Mouse (Mus musculus) neural tube, embryonic 11.5 days (tissue): ENCODE results near the gene Cdk16. TPM values are rescaled to one million over a fixed set of nuclear protein-coding genes. Genes with fewer than 3 reads are reported as not detected.
"Not testable (repeated sequence)": the region's sequence is repeated elsewhere in the genome, so short reads cannot be mapped to it uniquely, and the experiment has no call there.

Experiments used
- ATAC-seq: fragments of 200-750 bp; cut with Nextera tagmentation; 2 replicates; pipeline ENCODE4 v1.8.0; 2017; ENCODE audit warnings: moderate number of reproducible peaks, mild to moderate bottlenecking, moderate TSS enrichment, moderate library complexity; ENCODE audit not compliant: insufficient read depth, low FRiP score, low TSS enrichment
- DNase-seq: peaks from one replicate; pipeline ENCODE4 v3.0.0-alpha.2; 2015; ENCODE audit warnings: low spot score
- H3K27ac ChIP-seq: fragments of 300-500 bp; sonication (generic); 2 replicates; pipeline ENCODE4 v1.5.1; 2014; ENCODE audit warnings: low read depth, mild to moderate bottlenecking, low read length
- H3K27me3 ChIP-seq: fragments of 300-500 bp; sonication (generic); 2 replicates; pipeline ENCODE4 v1.6.1; 2014; ENCODE audit warnings: mild to moderate bottlenecking, low read length, mixed read lengths; ENCODE audit not compliant: control insufficient read depth, insufficient read depth
- H3K36me3 ChIP-seq: fragments of 300-500 bp; sonication (generic); 2 replicates; pipeline ENCODE4 v1.6.1; 2014; ENCODE audit warnings: mild to moderate bottlenecking, low read length, moderate library complexity, mixed read lengths; ENCODE audit not compliant: control insufficient read depth, insufficient read depth
- H3K4me1 ChIP-seq: fragments of 300-500 bp; sonication (generic); 2 replicates; pipeline ENCODE4 v1.6.1; 2014; ENCODE audit warnings: low read length, mixed read lengths; ENCODE audit not compliant: control insufficient read depth, insufficient read depth
- H3K4me2 ChIP-seq: fragments of 300-500 bp; sonication (generic); 2 replicates; pipeline ENCODE4 v1.6.1; 2014; ENCODE audit warnings: low read depth, mild to moderate bottlenecking, moderate library complexity
- H3K4me3 ChIP-seq: fragments of 300-500 bp; sonication (generic); 2 replicates; pipeline ENCODE4 v1.5.1; 2014; ENCODE audit warnings: low read depth, low read length
- H3K9ac ChIP-seq: fragments of 300-500 bp; sonication (generic); 2 replicates; pipeline ENCODE4 v1.6.1; 2014; ENCODE audit warnings: mild to moderate bottlenecking, low read length
- H3K9me3 ChIP-seq: fragments of 300-500 bp; sonication (generic); 2 replicates; pipeline ENCODE4 v1.6.1; 2016; ENCODE audit warnings: low read length; ENCODE audit not compliant: control insufficient read depth
- WGBS: fragments of 180-500 bp; shearing (Covaris S2); extraction: QIAGEN DNeasy Blood & Tissue Kit; methylation state at CpG from one replicate; pipeline ENCODE4 v1.1.7; 2014; 5-methylcytosine and 5-hydroxymethylcytosine counted together
- polyA plus RNA-seq: library from polyadenylated mRNA; unstranded; fragments of >200 nt; fragmentation: Nextera tagmentation; extraction: Ambion mirVana; gene quantifications from 2 replicates; pipeline ENCODE4 v1.2.1, GENCODE M21; 2014

Gene Cdk16
- polyA plus RNA-seq, 1 experiment from 2014 or later: 126 TPM

DNA sequence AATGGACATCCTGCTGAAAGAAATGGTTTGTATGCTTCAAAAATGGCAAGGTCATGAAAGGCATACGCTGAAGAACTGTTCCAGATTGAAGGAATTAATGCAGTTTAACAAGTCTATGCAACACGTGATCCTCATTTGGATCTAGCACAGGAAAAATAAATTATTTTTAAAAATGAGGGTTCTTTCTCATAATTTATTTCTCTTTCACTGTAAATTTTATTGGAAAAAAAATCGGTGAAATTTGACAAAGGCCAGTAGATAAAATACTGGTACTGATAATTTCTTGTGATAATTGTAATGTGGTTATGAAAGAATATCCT, 17.3 kb downstream of the Cdk16 start:
- Histone ChIP-seq H3K27me3 (no peaks in the 10 kb centered on the region), H3K9ac (no peak overlapping the region), H3K9me3 (no peaks in the 10 kb centered on the region), H3K4me3 (peak overlapping the region; percentile 59), H3K36me3 (no peaks in the 10 kb centered on the region), H3K27ac (no peak overlapping the region), H3K4me2 (peak overlapping the region; percentile 35), H3K4me1 (no peaks in the 10 kb centered on the region)
- DNase-seq (no peak), ATAC-seq (no peak)
- 30% methylated on average over 3 of the region's 3 CpGs for WGBS

GRCm38 (mm10) chrX:20728681-20729080, 40.9 kb downstream of the Cdk16 start:
- ATAC-seq (no peak), DNase-seq (no peak)
- no peaks in the 10 kb centered on the region for H3K9me3 ChIP-seq
- no peak overlapping the region for H3K9ac ChIP-seq
- H3K36me3 ChIP-seq: no peaks in the 10 kb centered on the region
- 74% methylated on average over 5 of the region's 5 CpGs for WGBS
- H3K27ac ChIP-seq: no peak overlapping the region
- H3K4me2 ChIP-seq: no peak overlapping the region
- H3K4me3 ChIP-seq: no peak overlapping the region
- H3K27me3 ChIP-seq: no peaks in the 10 kb centered on the region
- no peaks in the 10 kb centered on the region for H3K4me1 ChIP-seq

DNA sequence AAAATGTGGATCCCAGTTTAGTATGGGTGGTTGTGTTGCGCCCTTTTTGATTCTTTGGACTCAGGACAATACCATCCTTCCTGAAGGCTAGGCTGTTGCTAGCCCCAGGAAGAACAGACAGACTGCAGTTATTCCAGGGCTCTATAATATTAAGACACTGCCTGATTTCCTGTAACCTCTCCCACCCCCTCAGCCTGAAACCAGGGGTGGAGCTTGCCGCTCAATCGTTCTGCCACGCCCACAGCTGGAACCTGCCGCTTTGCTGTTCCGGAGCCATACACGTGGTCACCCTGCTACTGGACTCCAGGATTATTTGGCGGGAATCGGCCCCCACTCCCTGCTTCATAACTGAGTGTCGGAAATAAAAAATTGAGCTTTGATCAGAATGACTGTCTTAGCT, 42.3 kb downstream of the Cdk16 start:
- not testable (repeated sequence) for H3K27ac ChIP-seq, H3K36me3 ChIP-seq, H3K4me1 ChIP-seq, DNase-seq, H3K9ac ChIP-seq, H3K9me3 ChIP-seq, H3K4me3 ChIP-seq, H3K4me2 ChIP-seq, H3K27me3 ChIP-seq, ATAC-seq
- 44% methylated on average over 10 of the region's 10 CpGs for WGBS

DNA sequence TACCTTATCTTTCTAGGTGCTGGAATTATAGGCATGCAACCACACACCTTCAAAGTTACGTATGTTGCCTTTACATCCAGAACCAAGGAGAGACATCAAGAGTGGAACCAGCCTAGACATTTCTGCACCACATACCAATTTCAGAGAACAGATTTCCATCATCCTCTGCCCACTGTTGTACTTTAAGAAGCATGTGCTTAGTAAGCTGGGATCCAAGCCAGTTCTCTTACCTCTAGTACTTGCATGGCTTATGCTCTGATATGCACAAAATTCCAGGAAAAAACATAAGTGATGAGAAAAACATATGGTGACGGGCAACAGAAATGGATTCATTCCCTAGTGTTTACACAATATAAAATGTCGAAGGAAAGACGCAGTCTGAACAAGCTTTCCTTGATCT, 48.7 kb downstream of the Cdk16 start:
- Histone ChIP-seq H3K9me3 (no peaks in the 10 kb centered on the region), H3K4me1 (no peaks in the 10 kb centered on the region), H3K36me3 (no peaks in the 10 kb centered on the region), H3K4me2 (no peak overlapping the region), H3K27ac (no peak overlapping the region), H3K4me3 (no peak overlapping the region), H3K27me3 (no peaks in the 10 kb centered on the region), H3K9ac (no peak overlapping the region)
- no peak for DNase-seq
- WGBS: 90% methylated on average over 4 of the region's 4 CpGs
- no peak for ATAC-seq

- no peak for ATAC-seq
- no peak for DNase-seq
- Histone ChIP-seq H3K27me3 (no peaks in the 10 kb centered on the region), H3K9ac (no peak overlapping the region), H3K4me3 (no peak overlapping the region), H3K27ac (no peak overlapping the region), H3K36me3 (no peaks in the 10 kb centered on the region), H3K4me2 (no peak overlapping the region), H3K4me1 (no peaks in the 10 kb centered on the region), H3K9me3 (no peaks in the 10 kb centered on the region)
- WGBS: 86% methylated on average over 2 of the region's 2 CpGs
Observed at GRCm38 (mm10) chrX:20748829-20749228, 61.1 kb downstream of the Cdk16 start.

Other genes with a start within 250 kb of the Cdk16 start
- not detected in 2 replicates for gene Rgn, start 138.2 kb upstream of the Cdk16 start, polyA plus RNA-seq
- 75.9 and 76.0 TPM in 2 replicates for gene Rbm10, start 70.5 kb upstream of the Cdk16 start, polyA plus RNA-seq
- gene Ndufb11, start 70.3 kb upstream of the Cdk16 start, polyA plus RNA-seq: 188 and 191 TPM in 2 replicates
- 324 and 355 TPM in 2 replicates for gene Uba1, start 29.6 kb upstream of the Cdk16 start, polyA plus RNA-seq
- 85.9 and 95.5 TPM in 2 replicates for gene Usp11, start 16.0 kb downstream of the Cdk16 start, polyA plus RNA-seq
- 111 and 126 TPM in 2 replicates for gene Araf, start 109.9 kb downstream of the Cdk16 start, polyA plus RNA-seq
- 10.6 and 13.5 TPM in 2 replicates for gene Timp1, start 182.2 kb downstream of the Cdk16 start, polyA plus RNA-seq
- 17.1 and 21.4 TPM in 2 replicates for gene Syn1, start 233.1 kb downstream of the Cdk16 start, polyA plus RNA-seq
- gene Cfp, start 243.6 kb downstream of the Cdk16 start, polyA plus RNA-seq: 3.4 and 4.1 TPM in 2 replicates